Mouse (Mus musculus): Measurements from ENCODE around the gene Cnih2.

The Cnih2 gene

DNA sequence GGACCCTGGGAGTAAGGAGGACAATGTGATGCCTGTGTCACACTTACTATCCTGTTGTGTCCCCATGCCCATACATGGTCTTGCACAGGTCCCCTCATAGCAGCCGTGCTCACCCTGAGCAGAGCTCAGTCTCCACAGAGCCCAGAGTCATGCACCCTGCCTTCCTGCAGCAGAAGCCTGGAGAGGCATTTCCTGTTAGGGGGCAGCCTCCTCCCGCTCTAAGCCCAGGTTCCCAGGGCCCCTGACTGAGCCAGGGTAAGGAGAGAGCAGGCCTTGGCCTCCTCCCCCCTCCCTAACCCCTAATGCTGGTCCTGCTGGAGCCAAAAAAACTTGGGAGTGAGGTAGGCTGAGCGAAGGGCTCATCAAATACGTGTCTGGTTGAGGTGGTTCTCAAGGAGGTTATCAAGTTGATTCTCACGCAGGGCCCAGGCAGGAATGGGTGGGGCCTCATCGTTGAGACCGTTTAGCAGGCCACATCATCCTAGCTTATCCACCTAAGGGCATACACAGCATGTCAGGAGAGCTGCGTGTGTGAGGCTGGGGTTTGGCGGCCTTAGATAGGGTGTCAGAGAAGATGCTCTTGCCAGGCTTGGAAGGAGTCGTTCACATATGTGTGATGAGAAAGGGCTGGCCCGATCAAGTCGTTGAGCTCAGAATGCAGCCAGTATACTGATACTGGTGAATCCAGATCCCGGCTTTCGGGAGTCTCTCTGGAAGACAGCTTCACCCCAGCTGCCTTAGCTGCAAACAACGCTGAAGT, 31.1 kb downstream of the Cnih2 start:
- no peak for DNase-seq

DNA sequence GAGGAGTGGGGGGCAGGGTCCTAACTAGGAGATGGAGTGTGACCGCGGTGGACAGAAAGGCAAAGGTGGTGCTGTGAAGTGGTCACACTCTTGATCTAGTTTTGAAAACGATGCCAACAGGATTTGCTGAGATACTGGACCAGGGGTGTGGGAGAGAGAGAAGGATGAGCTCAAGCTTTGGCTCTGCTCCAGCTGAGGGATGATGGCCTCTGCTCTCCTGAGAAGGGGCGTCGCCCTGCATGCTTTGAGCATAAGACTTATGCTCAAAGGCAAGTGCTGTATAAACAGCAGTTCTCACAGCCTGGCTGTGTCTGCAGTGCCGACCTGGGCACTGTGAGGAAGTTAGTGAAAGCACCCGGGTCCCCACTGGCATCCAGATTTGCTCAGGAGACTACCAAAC, 33.2 kb downstream of the Cnih2 start:
- no peak for DNase-seq

DNA sequence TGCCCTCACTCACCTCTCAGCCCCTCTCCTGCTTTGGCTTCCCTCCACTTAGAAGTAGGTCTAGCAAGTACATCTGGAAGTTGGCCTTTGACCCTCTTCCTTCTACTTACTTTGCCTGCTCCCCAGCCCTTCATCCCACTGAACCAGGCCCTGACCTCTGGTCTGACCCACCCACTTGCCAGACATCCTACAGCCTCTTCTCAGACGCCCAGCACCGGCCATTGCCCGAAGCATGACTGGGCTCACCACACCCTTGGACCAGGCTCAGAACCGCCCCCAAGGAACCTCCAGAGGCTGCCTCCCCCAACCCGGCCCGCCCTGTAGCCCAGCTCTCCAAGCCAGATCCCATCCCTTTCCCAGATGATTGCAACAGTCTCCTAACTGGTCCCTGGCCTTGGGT, 35.9 kb downstream of the Cnih2 start:
- DNase-seq = no peak

DNA sequence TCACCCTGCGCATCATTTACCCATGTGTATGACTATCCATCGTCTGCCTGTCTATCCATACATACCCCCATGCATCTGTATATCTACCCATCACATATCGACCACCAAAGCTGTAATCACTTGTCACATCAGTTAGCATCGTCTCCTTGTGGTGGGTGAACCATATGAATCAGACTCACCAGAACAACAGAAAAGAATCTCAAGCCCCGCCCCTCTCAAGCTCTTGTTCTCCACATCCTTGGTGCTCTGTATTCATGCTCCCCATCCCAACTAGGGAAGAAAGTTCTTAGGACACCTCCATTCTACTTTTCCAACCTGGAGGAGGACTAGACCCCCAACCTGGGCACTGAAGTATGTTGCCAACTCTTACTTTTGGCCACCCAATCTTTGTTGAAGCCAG, 36.3 kb downstream of the Cnih2 start:
- no peak for DNase-seq

DNA sequence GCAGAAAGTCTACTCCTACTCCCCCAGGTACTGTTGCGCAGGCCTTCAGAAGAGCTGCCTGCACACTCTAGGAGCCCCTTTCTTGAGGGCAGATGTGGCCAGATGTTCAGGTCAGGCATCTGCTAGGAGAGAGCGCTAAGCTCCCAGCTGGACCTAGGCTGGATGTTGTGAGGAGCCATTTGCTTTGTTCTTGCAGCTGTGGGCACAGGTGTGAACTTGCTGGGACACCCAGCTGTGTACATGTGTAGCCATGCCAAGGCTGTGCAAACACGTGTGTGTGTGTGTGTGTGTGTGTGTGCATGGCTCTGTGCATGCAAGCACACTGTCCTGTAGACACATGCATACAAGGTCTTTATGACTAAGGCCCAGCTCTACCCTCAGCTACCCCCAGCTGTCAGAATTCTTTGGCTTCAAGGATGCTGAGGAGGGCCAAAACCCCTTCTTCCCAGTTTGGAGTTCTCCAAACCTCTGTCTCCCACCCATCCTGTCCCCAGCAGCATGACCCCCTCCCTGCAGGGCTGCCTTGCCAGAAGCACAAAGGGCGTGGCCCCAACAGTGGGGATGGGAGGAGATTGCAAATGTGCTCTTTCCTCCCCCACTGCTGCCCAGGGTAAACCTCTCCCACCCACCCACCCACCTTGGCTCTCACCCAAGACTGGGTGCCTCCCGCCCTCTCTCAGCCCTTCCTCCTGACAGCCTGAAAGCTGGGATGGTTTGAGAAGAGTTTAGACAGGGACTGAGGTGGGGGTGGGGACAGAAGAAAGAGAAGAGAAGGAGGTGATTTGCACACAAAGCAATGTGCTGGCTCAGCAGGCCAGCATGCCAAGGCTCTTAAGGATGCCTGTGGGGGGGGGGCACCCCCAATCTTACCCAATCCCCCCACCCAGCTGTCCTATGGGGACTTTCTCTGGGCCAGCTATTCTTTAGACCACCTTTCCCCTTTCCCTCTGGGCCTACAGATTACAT, 37.7 kb downstream of the Cnih2 start:
- no peak for DNase-seq

DNA sequence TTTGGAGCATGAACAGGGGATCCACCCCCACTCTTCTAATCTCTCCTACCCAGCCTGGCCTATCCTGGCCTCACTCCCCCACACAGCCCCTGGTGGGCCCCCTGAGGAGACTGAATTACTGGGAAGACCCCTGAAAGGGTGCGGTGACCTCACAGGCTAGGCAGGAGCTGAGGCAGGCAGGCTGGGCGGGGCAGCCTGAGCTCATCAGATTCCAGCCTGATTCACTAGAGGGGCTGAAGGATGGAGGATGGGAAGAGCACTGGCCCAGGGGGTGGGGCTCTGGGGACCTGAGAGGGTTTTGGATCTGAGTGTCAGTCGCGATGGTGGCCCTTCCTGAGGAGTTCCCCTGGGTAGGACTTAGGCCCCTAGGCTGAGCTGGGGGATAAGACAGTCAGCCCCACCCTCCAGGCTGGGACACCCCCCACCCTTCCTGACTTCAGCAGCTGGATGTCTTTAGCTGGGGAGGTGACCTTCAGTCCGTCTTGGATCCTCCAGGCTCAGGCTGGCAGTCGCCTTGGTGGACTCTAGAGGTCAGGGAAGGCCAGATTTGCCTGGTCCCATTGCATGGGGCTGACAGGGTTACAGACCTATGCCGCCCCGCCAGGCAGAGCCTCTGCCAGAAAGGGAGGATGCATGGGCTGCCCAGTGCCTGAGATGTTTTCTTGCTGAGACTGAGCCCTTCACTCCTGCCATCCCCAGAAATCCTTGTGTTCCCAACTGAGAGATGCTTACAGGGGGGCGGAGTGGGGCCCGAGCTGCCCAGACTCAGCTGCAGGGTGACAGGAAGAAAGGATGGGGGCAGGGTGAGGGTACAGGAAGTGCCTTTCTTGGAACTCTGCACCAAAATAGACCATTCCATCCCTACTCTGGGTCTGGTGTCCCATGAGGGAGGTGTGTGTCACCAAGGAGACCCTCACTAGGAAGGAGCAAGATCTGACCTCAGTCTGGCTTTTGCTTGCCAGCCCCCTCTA, 39.2 kb downstream of the Cnih2 start:
- DNase-seq = no peak

DNA sequence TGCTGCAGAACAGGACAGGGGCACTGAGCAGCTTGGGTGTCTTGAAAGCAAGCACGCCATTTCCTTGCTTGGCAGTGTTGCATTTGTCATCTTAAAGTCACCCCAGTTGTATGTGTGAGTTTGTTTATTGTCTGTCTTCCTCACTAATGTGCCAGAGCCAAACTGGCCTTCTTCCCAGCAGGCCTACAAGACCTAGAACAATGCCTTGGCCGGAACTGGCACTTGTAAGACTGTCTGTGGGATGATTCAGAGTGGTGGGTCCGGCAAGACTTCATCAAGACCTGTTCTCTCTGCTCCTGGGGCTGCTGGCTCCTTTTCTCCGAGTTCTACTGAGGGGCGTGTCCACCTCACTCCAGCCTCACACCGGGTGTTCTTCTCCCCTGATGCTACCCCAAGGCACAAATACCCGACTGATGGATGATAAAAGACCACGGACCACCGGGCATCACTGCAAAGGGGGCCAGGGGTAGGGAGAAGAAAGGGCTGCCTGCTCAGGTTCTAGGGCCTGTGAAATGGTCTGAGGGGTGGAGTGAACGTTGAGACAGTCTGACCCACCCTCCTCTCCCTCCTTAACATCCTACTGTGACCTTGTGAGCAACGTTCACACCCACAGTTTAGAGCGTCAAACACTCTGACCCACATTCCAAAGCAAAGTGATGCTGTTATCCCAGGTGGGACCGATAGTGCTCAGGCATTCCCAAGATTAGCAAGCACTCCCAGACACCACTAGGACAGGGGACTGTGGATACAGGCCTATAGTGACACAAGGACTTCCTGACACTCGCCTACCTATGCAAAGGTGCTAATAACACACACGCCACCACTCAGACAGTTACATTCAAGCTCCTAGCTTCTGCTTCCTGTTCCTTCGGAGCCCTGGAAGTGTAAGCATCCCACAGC, 40.2 kb downstream of the Cnih2 start:
- no peak for DNase-seq

DNA sequence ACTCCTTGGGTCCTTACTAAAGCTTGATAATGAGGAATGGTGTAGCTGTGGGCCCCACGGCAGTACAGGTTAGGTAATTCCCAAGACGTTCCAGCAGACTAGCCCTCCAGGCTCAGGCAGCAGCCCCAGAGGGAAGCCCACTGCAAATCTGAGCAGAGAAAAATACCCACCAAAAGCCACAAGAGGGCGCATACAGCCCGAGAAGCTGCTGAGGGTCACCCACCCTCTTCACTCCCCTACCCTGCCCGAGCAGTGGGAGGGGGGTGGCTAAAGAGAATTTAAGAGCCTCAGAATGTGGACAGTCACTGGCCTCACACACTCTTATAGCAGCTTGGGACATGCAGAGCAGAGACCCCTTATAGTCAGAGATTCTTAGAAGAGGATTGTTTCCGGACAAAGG, 42.1 kb downstream of the Cnih2 start:
- peak; percentile 34 for DNase-seq

DNA sequence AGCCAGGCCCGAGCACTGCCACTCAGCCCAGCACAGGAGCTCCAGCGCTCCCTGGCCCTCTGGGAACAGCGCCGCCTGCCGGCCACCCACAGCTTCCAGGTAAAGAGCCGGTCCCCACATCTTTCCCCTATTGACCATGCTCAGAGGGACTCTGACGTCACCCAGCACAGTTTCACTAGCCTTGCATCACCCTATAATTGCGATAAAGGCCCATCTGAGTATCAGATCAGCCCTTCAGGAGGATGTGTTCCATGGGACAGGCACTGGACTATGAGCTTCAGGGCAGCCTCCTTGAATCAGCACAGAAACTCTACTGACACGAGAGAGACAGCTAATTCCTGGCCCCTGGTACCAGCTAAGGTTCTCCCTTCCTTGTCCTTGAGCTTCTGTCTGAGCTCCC, 44.4 kb downstream of the Cnih2 start:
- peak; percentile 47 for DNase-seq

DNA sequence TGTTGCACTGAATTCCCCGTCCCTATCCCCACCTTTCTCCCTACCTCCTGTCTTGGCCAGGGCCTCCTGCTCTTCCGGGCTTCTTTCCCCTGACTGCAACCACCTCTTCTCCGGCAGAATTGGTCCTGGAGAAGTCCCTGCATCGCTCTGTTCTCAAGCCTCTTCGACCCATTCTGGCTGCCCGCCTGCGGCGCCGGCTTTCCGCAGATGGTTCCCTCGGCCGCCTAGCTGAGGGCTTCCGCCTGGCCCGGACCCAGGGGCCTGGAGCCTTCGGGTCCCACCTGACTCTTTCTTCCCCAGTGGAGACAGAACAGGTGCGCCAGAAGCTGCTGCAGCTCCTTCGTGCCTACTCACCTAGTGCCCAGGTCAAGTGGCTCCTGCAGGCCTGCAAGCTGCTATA, 45.5 kb downstream of the Cnih2 start:
- no peak for DNase-seq

DNA sequence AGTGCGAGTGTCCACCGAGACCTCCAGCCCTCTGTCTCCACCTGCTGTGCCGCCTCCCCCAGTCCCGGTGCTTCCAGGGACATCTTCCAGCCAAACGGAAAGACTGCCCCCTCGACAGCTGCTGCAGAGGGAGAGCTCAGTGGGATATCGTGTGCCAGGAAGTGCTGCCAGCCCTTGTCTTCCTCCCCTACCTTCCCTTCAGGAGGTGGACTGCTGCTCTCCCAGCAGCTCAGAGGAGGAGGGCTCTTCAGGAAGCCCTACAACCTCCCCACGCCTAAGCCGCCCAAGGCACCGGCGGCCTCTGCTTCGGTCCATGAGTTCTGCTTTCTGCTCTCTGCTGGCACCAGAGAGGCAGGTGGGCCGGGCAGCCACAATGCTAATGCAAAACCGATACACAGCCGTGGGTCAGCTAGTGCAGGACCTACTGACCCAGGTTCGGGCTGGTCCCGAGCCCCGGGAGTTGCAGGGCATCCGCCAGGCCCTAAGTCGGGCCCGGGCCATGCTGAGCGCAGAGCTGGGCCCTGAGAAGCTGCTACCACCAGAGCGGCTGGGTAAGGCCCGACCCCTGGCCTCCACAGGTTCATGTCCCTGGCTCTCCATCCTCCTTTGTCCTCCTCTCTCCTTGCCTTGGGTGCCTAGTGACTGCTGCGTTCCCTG, 46.0 kb downstream of the Cnih2 start:
- no peak for DNase-seq

DNA sequence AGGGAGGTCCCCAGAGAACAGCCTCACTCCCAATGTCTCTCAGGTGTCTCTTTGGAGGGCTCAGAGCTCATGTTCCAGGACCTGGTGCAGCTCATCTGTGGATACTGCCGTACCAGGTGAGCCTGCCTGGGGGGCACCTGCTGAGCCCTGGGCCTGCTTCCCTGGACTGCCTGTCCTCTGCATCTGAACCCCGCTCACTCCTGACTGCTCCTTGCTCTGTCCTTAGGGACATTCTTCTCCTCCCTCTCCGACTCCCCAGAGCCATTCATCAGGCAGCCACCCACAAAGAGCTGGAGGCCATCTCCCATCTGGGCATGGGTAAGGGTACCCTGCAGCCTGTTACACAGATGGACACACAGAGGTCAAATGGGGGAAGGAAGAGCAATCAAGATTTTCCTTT, 46.8 kb downstream of the Cnih2 start:
- DNase-seq = no peak

DNA sequence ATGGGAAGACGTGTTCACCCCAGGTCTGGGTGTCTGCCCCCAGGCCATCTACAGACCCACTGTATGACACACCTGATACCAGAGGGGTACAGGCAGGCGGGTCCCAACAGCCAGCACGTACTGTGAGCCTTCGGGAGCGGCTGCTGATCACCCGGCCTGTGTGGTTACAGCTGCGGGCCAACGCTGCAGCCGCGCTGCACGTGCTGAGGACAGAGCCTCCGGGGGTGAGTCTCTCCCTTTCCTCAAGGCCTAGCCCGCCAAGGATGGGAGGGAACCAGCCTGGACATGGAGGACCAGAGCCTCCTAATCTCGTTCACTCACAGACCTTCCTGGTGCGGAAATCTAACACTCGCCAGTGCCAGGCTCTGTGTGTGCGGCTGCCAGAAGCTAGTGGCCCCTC, 47.3 kb downstream of the Cnih2 start:
- DNase-seq = no peak

DNA sequence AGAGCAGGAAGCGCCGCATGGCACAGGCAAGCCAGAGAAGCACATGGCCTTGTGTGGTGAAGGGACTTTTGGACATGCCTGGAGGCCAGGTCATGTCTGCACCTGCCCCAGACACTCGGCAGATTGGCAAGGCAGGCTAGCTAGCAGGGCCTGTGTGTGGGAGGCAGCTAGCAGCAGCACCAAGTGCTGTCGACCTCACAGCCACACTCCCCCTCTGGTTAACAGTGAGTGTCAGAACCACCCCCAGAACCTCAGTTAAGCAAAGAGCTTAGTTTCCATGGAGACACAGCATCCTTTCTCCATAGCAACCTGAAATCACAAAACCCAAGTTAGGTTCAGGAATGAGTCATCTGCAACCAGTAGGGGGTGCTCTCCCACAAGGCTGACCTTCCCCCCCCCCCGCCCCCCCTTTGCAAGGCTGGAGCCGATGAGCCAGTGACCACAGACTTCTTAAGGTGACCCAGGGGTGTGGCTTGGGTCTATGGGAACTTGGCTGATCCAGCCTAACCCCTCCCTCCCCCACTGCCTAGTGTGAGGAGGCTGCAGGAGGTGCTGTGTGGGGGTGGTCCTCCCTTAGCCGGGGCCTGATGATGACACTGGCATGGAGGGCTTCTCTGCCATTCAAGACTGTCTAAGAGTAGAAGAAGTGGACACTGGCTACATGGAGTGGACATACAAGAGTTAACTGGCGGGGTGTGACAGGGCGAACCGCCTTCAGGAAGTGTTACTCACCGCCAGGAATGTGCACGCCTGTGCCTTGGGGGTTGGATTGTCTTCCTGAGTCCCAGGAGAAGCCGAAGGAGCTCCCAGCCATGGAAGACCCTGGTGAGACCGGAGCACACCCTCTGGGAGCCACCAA, 48.0 kb downstream of the Cnih2 start, which contains the start of gene Rin1:
Gene Rin1 (plus strand): TSS at position 435 of the 859 bp plus-strand sequence.
- peak; percentile 62 for DNase-seq

DNA sequence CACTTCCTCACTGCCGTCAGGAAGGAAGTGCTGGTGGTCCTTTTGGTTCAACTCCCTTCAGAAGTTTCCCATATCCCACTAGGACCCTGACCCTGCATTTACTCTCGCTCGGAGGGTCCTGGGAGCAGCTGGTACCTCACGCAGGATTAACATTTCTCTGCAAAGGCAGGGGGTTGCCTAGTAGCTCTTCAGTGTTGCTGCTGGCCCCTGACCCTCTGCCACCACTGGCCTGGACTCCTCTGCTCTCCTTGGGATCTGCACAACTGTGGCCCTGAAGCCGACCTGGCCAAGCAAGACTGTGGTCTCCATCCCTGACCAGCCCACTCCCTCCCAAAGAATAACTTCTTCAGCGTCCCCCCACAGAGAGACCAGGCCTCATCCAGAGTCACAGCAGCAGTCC, 49.0 kb downstream of the Cnih2 start:
- DNase-seq = no peak

DNA sequence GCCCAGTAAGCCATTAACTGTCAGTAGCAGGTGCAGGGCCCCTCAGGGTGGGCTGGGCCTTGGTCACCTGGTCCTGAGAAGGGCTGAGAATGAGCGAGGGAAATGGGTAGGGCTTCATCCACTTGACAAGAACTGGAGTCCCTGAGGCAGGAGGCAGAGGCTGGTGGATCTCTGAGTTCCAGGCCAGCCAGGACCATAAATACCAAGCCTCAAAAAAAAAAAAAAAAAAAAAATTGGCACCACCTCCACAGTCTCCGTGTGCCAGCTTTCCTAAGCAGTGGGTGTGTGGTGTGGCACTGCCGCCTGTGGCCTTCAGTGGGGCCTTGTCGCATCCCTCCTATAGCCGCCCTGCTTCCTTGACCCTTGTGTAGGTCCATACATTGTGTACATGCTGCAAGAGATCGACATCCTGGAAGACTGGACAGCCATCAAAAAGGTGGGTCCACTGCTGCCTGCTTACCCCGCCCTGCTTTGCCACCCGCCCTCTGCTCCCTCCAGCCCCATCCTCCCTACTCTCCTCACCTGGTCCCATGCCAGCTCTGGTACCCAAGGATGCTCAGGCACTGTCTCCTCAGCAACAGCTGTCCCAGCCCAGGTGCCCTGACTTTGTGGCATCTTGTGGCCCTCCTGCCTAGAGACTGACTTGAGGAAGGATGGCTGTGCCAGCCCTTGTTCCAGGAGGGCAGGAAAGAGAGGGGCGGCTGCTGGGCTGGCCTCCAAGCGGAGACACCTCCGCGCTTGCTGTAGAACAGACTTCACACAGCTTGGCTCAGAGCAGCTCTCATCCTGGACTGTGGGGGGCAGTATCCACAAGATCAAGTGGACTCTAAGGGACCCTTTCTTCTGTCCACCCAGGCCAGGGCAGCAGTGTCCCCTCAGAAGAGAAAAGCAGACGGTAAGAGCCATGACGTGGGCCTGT, 49.9 kb downstream of the Cnih2 start:
- no peak for DNase-seq

DNA sequence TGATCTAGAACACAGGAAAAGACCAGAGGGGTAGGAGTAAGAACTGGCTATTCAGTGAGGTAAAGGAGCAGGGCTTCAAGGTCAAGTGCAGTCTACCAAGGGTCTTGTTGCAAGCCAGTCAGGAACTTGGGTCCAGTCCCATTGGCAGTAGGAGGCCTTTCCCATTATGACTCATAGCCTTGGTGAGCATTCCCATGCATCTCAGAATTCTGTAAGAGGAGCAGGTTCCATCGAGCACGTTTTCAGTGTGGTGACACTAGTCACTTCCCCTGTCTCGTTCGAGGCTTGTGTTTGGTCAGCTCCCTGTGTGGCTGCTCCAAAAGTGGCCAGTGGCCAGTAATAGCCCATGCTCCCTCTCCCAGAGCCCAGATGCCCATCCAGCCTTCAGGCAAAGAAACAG, 52.8 kb downstream of the Cnih2 start:
- DNase-seq = no peak
